Mouse (Mus musculus): Measurements from ENCODE around the gene Cntfr. TPM values are rescaled to one million over a fixed set of nuclear protein-coding genes. Genes with fewer than 3 reads are reported as not detected.
A peak's percentile ranks its signal among the peaks of the same experiment; 100 is the strongest.
"Not testable (repeated sequence)": the region's sequence is repeated elsewhere in the genome, so short reads cannot be mapped to it uniquely, and the experiment has no call there.

Gene Cntfr
- polyA plus RNA-seq, 1 experiment from 2014 or later: 7.1 TPM

GRCm38 (mm10) chr4:41684931-41685453 is 11.9 kb downstream of the Cntfr start:
- H3K4me3 ChIP-seq; H3K27ac ChIP-seq; ATAC-seq (ENCODE audit: insufficient number of reproducible peaks, low FRiP score, low TSS enrichment, low read depth); H3K36me3 ChIP-seq; H3K9me3 ChIP-seq; H3K4me2 ChIP-seq; H3K9ac ChIP-seq: not testable (repeated sequence)
- Histone ChIP-seq H3K27me3 (peaks cover 25% of the 10 kb centered on the region), H3K4me1 (peaks cover 16% of the 10 kb centered on the region)
- WGBS: 8% methylated on average over 12 of the region's 14 CpGs

GRCm38 (mm10) chr4:41684131-41684930 is 12.6 kb downstream of the Cntfr start:
- 10% methylated on average over 23 of the region's 27 CpGs for WGBS
- not testable (repeated sequence) for ATAC-seq (ENCODE audit: insufficient number of reproducible peaks, low FRiP score, low TSS enrichment, low read depth); H3K4me3 ChIP-seq

DNA sequence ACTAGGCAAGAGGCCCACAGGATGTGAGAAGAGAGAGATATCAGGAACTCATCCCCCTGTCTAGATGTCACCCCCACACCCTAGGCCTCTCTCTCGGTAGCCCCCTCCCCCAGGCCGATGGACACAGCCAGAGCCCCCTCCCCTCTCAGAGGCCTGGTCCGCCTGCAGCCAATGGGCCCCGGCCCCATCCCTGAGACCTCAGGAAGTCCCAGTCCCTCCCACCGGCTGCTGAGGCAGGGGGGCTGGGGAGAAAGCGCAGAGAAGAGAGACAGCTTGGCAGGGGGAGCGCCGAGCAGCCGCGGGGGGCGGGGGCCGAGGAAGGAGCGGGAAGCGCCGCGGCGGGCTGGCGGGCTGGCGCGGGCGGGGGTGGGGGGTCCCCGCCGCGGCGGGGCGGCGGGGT is 13.6 kb downstream of the Cntfr start:
- not testable (repeated sequence) for H3K36me3 ChIP-seq; H3K27ac ChIP-seq; H3K9me3 ChIP-seq; H3K9ac ChIP-seq; ATAC-seq (ENCODE audit: insufficient number of reproducible peaks, low FRiP score, low TSS enrichment, low read depth)
- 7% methylated on average over 4 of the region's 27 CpGs for WGBS
- Histone ChIP-seq H3K4me3 (peak overlapping the region; percentile 26), H3K4me2 (peak overlapping the region; percentile 34; the same call in 1 of the 2 replicates), H3K4me1 (peaks cover 17% of the 10 kb centered on the region), H3K27me3 (peaks cover 41% of the 10 kb centered on the region)

More at GRCm38 (mm10) chr4:41684131-41684930, 12.6 kb downstream of the Cntfr start:
- peaks cover 17% of the 10 kb centered on the region for H3K4me1 ChIP-seq
- not testable (repeated sequence) for H3K9ac ChIP-seq, H3K36me3 ChIP-seq, H3K9me3 ChIP-seq, H3K27ac ChIP-seq
- peak overlapping the region; percentile 30 for H3K4me2 ChIP-seq
- H3K27me3 ChIP-seq: peaks cover 32% of the 10 kb centered on the region

- Histone ChIP-seq H3K4me2 (no peak overlapping the region), H3K27ac (no peak overlapping the region), H3K27me3 (peaks cover 46% of the 10 kb centered on the region), H3K9me3 (no peaks in the 10 kb centered on the region), H3K36me3 (no peaks in the 10 kb centered on the region), H3K9ac (no peak overlapping the region), H3K4me3 (no peak overlapping the region), H3K4me1 (peaks cover 17% of the 10 kb centered on the region)
- 24% methylated on average over 6 of the region's 6 CpGs for WGBS
- no peak for ATAC-seq (ENCODE audit: insufficient number of reproducible peaks, low FRiP score, low TSS enrichment, low read depth)
Measured at GRCm38 (mm10) chr4:41682789-41683188, 14.1 kb downstream of the Cntfr start.

GRCm38 (mm10) chr4:41681947-41682346 is 14.9 kb downstream of the Cntfr start:
- Histone ChIP-seq H3K9me3 (no peaks in the 10 kb centered on the region), H3K4me2 (no peak overlapping the region), H3K27me3 (peaks cover 55% of the 10 kb centered on the region), H3K9ac (no peak overlapping the region), H3K27ac (no peak overlapping the region), H3K36me3 (no peaks in the 10 kb centered on the region), H3K4me3 (no peak overlapping the region), H3K4me1 (peaks cover 25% of the 10 kb centered on the region)
- ATAC-seq (ENCODE audit: insufficient number of reproducible peaks, low FRiP score, low TSS enrichment, low read depth): no peak
- WGBS: 62% methylated on average over 10 of the region's 10 CpGs

DNA sequence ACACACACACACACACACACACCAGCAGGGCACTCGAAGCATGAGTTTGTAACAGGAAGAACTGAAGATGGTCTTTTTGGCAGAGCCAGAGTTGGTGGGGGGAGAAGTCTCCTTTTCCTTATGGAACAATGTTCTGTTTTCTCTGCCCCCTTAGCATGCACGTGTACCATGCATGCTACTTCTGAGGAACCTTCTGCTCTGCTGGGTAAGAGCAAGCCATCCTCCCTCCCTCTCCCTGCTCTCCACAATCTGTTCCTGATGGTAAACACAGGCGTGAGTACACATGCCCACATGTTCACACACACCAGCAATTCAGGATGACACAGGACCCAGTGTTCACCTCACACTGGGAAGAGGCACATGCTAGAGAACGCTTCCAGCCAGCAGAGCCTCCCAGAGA is 15.7 kb downstream of the Cntfr start:
- H3K4me1 ChIP-seq: peaks cover 31% of the 10 kb centered on the region
- 53% methylated on average over 4 of the region's 4 CpGs for WGBS
- no peak overlapping the region for H3K4me2 ChIP-seq
- no peak for ATAC-seq (ENCODE audit: insufficient number of reproducible peaks, low FRiP score, low TSS enrichment, low read depth)
- no peak overlapping the region for H3K9ac ChIP-seq
- no peak overlapping the region for H3K27ac ChIP-seq
- H3K27me3 ChIP-seq: peaks cover 61% of the 10 kb centered on the region
- H3K9me3 ChIP-seq: no peaks in the 10 kb centered on the region
- H3K4me3 ChIP-seq: no peak overlapping the region
- H3K36me3 ChIP-seq: no peaks in the 10 kb centered on the region

DNA sequence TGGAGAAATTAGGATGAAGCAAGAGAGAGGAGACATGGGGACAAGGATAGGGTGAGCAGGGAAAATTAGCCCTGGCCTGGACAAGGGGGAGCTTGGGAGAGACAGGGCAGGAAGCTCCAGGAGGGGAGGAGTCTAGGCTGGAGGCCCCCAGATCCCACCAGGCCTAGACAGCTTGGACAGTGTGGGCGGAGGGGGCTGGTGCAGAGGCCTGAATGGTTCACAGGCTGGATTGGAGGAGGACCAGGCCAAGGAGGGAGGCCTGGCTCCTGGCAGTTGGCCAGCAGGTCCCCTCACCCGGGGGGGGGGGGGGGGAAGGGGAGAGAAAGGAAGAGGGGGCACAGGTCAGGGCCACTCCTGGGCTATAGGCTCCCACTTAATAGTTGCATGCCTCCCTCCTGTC is 17.6 kb downstream of the Cntfr start:
- 64% methylated on average over 1 of the region's 2 CpGs for WGBS
- H3K9me3 ChIP-seq: no peaks in the 10 kb centered on the region

DNA sequence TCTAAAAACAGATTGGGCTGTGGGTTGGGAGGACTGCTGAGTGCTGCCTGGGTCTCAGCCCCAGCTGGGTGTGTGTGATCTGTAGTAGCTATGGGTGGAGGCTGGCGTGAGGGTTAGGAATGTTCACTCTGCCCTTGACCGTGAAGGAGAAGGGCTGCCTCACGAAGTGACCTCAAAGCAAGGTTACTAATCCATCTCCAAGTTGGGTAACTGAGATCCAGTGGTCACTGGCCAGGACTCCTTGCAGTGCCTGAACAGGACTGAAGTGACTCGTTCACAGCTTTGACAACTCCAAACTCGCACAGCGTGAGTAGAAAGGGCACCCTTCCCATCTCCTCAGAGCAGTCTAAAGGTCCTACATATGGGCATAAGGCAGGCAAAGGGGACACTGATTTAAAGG is 18.0 kb downstream of the Cntfr start:
- ATAC-seq (ENCODE audit: insufficient number of reproducible peaks, low FRiP score, low TSS enrichment, low read depth): no peak
- no peaks in the 10 kb centered on the region for H3K36me3 ChIP-seq
- H3K27me3 ChIP-seq: peaks cover 82% of the 10 kb centered on the region
- H3K27ac ChIP-seq: 0 out of 2 replicates have a peak overlapping the region, but pooled peaks have one; percentile 17
- no peak overlapping the region for H3K4me3 ChIP-seq
- H3K9me3 ChIP-seq: no peaks in the 10 kb centered on the region
- H3K4me1 ChIP-seq: peaks cover 29% of the 10 kb centered on the region
- no peak overlapping the region for H3K9ac ChIP-seq
- H3K4me2 ChIP-seq: no peak overlapping the region
- 73% methylated on average over 6 of the region's 6 CpGs for WGBS

More for the DNA sequence above, 17.6 kb downstream of the Cntfr start:
- Histone ChIP-seq H3K9ac (no peak overlapping the region), H3K27ac (0 out of 2 replicates have a peak overlapping the region, but pooled peaks have one; percentile 17), H3K36me3 (no peaks in the 10 kb centered on the region), H3K4me3 (no peak overlapping the region), H3K4me2 (no peak overlapping the region), H3K4me1 (peaks cover 30% of the 10 kb centered on the region), H3K27me3 (peaks cover 77% of the 10 kb centered on the region)
- peak; percentile 55 for ATAC-seq (ENCODE audit: insufficient number of reproducible peaks, low FRiP score, low TSS enrichment, low read depth)

DNA sequence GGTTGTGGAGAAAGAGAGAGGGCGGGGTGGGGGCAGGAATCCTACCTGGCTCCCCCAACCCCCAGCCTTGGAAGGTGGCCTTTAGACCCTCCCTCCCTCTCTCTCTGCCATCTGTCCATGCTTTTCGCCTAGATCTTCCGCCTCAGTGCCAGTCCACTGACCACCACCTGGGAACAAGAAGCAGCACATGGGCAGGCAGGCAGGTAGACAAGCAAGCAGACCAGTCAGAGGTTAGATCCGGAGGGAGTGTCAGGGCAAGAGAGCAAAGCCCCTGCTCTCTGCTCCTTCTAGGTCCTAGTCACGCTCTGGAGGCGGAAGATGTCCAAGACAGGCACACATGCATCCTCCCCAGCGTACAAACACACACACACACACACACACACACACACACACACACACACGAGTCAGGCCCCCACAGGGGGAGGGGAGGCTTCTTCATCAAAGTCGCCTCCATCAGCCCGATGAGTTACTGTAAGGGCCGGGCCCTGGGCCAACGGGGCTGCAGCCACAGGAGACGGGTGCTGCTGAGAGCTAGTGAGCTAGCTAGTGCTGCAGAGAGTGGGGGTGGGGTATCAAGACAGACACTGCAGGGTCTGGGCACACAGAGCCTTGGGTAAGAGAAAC is 19.8 kb downstream of the Cntfr start:
- peaks cover 34% of the 10 kb centered on the region for H3K4me1 ChIP-seq
- no peak overlapping the region for H3K4me3 ChIP-seq
- 46% methylated on average over 12 of the region's 13 CpGs for WGBS
- no peaks in the 10 kb centered on the region for H3K9me3 ChIP-seq
- no peak overlapping the region for H3K27ac ChIP-seq
- no peaks in the 10 kb centered on the region for H3K36me3 ChIP-seq
- no peak overlapping the region for H3K4me2 ChIP-seq
- no peak overlapping the region for H3K9ac ChIP-seq
- peaks cover 91% of the 10 kb centered on the region for H3K27me3 ChIP-seq
- no peak for ATAC-seq (ENCODE audit: insufficient number of reproducible peaks, low FRiP score, low TSS enrichment, low read depth)

GRCm38 (mm10) chr4:41676248-41677005 is 20.5 kb downstream of the Cntfr start:
- Histone ChIP-seq H3K4me1 (peaks cover 41% of the 10 kb centered on the region), H3K27me3 (peaks cover 94% of the 10 kb centered on the region), H3K9ac (no peak overlapping the region), H3K27ac (no peak overlapping the region), H3K4me3 (no peak overlapping the region), H3K9me3 (no peaks in the 10 kb centered on the region), H3K4me2 (no peak overlapping the region), H3K36me3 (no peaks in the 10 kb centered on the region)
- 48% methylated on average over 17 of the region's 17 CpGs for WGBS
- ATAC-seq (ENCODE audit: insufficient number of reproducible peaks, low FRiP score, low TSS enrichment, low read depth): no peak

GRCm38 (mm10) chr4:41673186-41673585 is 23.7 kb downstream of the Cntfr start:
- WGBS: 63% methylated on average over 19 of the region's 19 CpGs
- Histone ChIP-seq H3K9ac (no peak overlapping the region), H3K4me1 (peaks cover 36% of the 10 kb centered on the region), H3K27me3 (peaks cover 90% of the 10 kb centered on the region), H3K36me3 (no peaks in the 10 kb centered on the region), H3K4me3 (no peak overlapping the region), H3K9me3 (no peaks in the 10 kb centered on the region), H3K4me2 (no peak overlapping the region), H3K27ac (no peak overlapping the region)
- ATAC-seq (ENCODE audit: insufficient number of reproducible peaks, low FRiP score, low TSS enrichment, low read depth): no peak

All from limb, embryonic 15.5 days (tissue).